Mouse (Mus musculus): ENCODE data around the gene Dhrs13. TPM values are rescaled to one million over a fixed set of nuclear protein-coding genes. Genes with fewer than 3 reads are reported as not detected.
A peak's percentile ranks its signal among the peaks of the same experiment; 100 is the strongest.

Gene Dhrs13
- polyA plus RNA-seq, 1 experiment from 2014 or later: 59.8 TPM

DNA sequence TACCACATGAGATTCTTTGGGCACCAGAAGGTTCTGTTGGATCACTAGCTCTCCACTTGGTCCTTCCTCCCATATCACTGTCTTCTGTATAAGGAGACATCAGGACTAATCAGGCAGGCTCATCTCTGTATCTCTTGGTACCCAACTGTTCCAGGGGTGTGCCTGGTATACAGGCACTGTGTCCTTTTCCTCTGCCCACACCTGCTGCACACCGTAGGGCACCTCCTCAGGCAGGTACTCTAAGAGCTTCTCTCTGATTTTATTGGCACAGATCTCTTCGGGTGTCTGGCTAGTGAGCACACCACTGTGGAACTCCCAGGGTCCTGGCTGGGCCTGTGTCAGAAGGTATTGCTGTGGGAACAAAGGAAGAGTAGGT, 42.2 kb downstream of the Dhrs13 start:
- H3K9ac ChIP-seq: no peak overlapping the region
- peaks cover under 1% of the 10 kb centered on the region for H3K4me1 ChIP-seq (replicated peaks; ENCODE audit: control insufficient read depth, insufficient read depth, low read length)
- no peak overlapping the region for H3K4me3 ChIP-seq (replicated peaks; ENCODE audit: low read length)
- 95% methylated on average over 2 of the region's 2 CpGs for WGBS
- no peaks in the 10 kb centered on the region for H3K27me3 ChIP-seq (ENCODE audit: control insufficient read depth, insufficient read depth, low read length)
- no peak overlapping the region for H3K4me2 ChIP-seq (replicated peaks)
- no peak overlapping the region for H3K27ac ChIP-seq
- H3K36me3 ChIP-seq (replicated peaks; ENCODE audit: control insufficient read depth, insufficient read depth): peaks cover 65% of the 10 kb centered on the region
- DNase-seq (ENCODE audit: low spot score) (no peak), ATAC-seq (ENCODE audit: low FRiP score) (no peak)
- H3K9me3 ChIP-seq (ENCODE audit: control insufficient read depth, low read length): no peaks in the 10 kb centered on the region

DNA sequence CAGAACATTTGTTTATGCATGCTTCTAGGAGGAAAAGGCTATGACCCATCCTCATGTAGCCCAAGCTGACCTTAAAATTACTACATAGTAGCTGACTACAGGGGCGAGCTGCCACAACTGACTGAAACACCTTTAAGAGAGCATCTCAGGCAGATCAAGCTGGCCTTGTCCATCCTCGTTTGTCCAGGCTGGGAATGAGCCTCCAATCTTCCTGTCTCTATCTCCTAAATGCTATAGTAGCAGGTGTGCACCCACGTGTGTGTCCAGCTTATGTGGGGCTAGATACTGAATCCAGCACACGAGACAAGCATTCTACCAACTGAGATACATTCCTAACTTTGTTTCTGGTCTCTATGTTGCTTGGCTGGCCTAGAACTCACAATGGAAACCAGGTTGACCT, 42.6 kb downstream of the Dhrs13 start:
- WGBS: 89% methylated on average over 4 of the region's 4 CpGs
- peaks cover 65% of the 10 kb centered on the region for H3K36me3 ChIP-seq (replicated peaks; ENCODE audit: control insufficient read depth, insufficient read depth)
- ATAC-seq (ENCODE audit: low FRiP score) (no peak), DNase-seq (ENCODE audit: low spot score) (no peak)
- H3K4me2 ChIP-seq (replicated peaks): no peak overlapping the region
- H3K9ac ChIP-seq: no peak overlapping the region
- no peaks in the 10 kb centered on the region for H3K9me3 ChIP-seq (ENCODE audit: control insufficient read depth, low read length)
- no peaks in the 10 kb centered on the region for H3K27me3 ChIP-seq (ENCODE audit: control insufficient read depth, insufficient read depth, low read length)
- H3K27ac ChIP-seq: no peak overlapping the region
- peaks cover 4% of the 10 kb centered on the region for H3K4me1 ChIP-seq (replicated peaks; ENCODE audit: control insufficient read depth, insufficient read depth, low read length)
- no peak overlapping the region for H3K4me3 ChIP-seq (replicated peaks; ENCODE audit: low read length)

DNA sequence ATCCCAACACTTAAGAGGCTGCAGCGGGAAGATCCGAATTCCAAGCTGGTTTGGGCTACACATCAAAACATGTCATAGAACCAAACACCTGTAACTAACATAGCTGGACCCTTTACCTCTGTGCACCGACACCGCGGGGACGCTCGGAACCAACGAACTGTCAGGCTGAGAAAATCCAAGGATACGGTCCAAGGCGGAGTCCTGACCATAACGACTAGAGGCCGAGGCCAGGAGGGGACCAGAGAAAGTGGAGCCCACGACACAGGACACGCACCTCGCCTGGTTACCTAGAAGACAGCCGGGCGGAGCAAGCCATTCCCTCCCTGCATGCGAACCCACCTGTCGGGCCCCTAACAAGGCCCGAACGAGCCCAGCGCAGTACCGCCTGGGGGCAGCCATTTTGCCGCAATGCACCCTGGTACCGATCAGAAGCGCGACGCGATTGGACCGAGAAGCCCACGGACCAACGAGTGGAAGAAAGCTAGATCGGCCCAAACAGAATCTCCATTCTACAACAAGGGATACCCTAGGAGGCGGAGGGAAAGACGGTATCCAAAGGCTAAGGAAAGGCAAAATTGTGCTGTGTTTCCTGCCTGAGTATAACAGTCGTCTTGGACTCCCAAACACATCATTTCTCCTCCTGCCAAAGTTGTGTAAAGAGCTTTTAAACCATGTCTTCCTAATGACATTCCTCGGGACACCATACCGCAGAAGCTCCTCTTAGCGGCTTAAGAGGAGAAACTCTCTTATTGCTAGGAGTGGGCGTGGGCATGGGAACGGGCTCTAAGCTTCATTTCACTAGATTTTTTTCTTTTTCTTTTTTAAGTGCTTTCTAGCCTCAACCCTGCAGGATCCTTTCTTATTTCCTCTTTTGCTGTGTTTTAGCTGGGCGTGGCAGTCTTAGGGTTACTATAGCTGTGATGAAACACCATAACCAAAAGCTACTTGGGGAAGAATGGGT, 48.2 kb downstream of the Dhrs13 start, which contains the start of gene Eral1:
Gene Eral1 (minus strand): TSS at position 423 of the 961 bp plus-strand sequence.
- DNase-seq (ENCODE audit: low spot score): peak; percentile 93
- peaks cover 23% of the 10 kb centered on the region for H3K36me3 ChIP-seq (replicated peaks; ENCODE audit: control insufficient read depth, insufficient read depth)
- H3K4me1 ChIP-seq (replicated peaks; ENCODE audit: control insufficient read depth, insufficient read depth, low read length): peaks cover 4% of the 10 kb centered on the region
- peak; percentile 93 for ATAC-seq (ENCODE audit: low FRiP score)
- H3K27ac ChIP-seq: peak within 1 kb of the TSS; percentile 85
- peak within 1 kb of the TSS; percentile 67 for H3K4me3 ChIP-seq (replicated peaks; ENCODE audit: low read length)
- peak within 1 kb of the TSS; percentile 71 for H3K4me2 ChIP-seq (replicated peaks)
- H3K9ac ChIP-seq: peak within 1 kb of the TSS; percentile 74
- 1% methylated on average over 42 of the region's 42 CpGs for WGBS
- no peaks in the 10 kb centered on the region for H3K9me3 ChIP-seq (ENCODE audit: control insufficient read depth, low read length)
- H3K27me3 ChIP-seq (ENCODE audit: control insufficient read depth, insufficient read depth, low read length): 0 out of 2 replicates have a peak, but pooled peaks cover 3% of the 10 kb centered on the region

DNA sequence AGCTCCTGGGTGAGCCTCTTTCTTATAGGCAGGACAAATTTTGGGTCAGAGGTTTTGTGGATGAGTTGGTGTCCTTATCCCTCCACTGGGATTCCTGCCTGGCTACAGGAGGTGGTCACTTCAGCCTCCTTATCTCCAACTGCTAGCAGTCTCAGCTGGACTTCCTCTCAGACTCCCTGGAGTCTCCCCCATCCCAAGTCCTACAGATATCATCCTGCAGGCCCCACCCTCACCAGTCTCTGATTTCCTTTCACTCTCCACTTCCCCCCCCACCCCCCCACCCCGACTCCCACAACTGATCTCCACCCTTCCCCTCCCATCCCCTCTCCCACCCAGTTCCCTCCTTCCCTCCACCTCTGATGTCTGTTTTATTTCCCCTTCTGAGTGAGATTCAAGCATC, 51.5 kb downstream of the Dhrs13 start:
- ATAC-seq (ENCODE audit: low FRiP score) (no peak), DNase-seq (ENCODE audit: low spot score) (no peak)
- no peak overlapping the region for H3K4me2 ChIP-seq (replicated peaks)
- H3K9me3 ChIP-seq (ENCODE audit: control insufficient read depth, low read length): no peaks in the 10 kb centered on the region
- no peak overlapping the region for H3K27ac ChIP-seq
- 0 out of 2 replicates have a peak, but pooled peaks cover 3% of the 10 kb centered on the region for H3K27me3 ChIP-seq (ENCODE audit: control insufficient read depth, insufficient read depth, low read length)
- WGBS: 60% methylated on average over 1 of the region's 1 CpGs
- H3K9ac ChIP-seq: no peak overlapping the region
- H3K36me3 ChIP-seq (replicated peaks; ENCODE audit: control insufficient read depth, insufficient read depth): no peaks in the 10 kb centered on the region
- peaks cover 4% of the 10 kb centered on the region for H3K4me1 ChIP-seq (replicated peaks; ENCODE audit: control insufficient read depth, insufficient read depth, low read length)
- H3K4me3 ChIP-seq (replicated peaks; ENCODE audit: low read length): no peak overlapping the region

DNA sequence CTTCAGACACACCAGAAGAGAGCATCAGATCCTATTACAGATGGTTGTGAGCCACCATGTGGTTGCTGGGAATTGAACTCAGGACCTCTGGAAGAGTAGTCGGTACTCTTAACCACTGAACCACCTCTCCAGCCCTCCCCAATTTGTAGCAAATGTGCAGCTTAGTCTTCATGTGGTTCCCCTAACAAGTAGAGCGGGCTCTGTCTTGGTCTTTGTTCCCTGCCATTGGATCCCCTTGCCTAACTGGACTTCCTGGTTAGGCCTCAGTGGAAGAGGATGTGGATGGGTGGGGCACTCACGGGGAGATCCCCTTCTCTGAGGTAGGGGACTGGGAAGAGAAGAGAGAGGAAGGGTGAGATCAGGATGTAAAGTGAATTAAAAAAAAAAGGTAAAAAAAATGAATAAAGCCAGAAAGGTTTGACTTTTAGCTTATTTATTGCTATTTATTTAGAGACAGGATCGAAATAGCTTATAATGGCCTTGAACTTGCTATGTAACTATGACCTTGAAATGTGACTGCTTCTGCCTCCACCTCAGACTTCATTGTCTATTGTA, 54.9 kb downstream of the Dhrs13 start:
- H3K4me3 ChIP-seq (replicated peaks; ENCODE audit: low read length): no peak overlapping the region
- WGBS: 78% methylated on average over 4 of the region's 4 CpGs
- H3K4me1 ChIP-seq (replicated peaks; ENCODE audit: control insufficient read depth, insufficient read depth, low read length): no peaks in the 10 kb centered on the region
- no peaks in the 10 kb centered on the region for H3K36me3 ChIP-seq (replicated peaks; ENCODE audit: control insufficient read depth, insufficient read depth)
- ATAC-seq (ENCODE audit: low FRiP score) (no peak), DNase-seq (ENCODE audit: low spot score) (no peak)
- H3K27ac ChIP-seq: no peak overlapping the region
- H3K9ac ChIP-seq: no peak overlapping the region
- no peaks in the 10 kb centered on the region for H3K9me3 ChIP-seq (ENCODE audit: control insufficient read depth, low read length)
- H3K27me3 ChIP-seq (ENCODE audit: control insufficient read depth, insufficient read depth, low read length): 0 out of 2 replicates have a peak, but pooled peaks cover 3% of the 10 kb centered on the region
- H3K4me2 ChIP-seq (replicated peaks): no peak overlapping the region

MicroRNA genes within 50 kb of the gene (microRNA counts, 519-probe panel; counts per million panel counts)
- 4,584 counts per million, percentile 43 among the panel's probes with 10 or more counts for microRNA mmu-miR-144
- microRNA mmu-miR-451: 3,441 counts per million, percentile 19 among the panel's probes with 10 or more counts

Small RNAs within 50 kb of the gene (microRNA-seq; reads per million reads assigned to microRNA genes)
- 63.9 reads per million, percentile 47 among the genes with 10 or more reads in this experiment for gene Mir144
- gene Mir451a: not detected
- not detected for gene Mir451b

Other genes starting within 250 kb of the Dhrs13 start
- gene Gm10277, start 244.5 kb upstream of the Dhrs13 start, polyA plus RNA-seq (2014; fragmentation: Nextera tagmentation; extraction: Ambion mirVana): 0.69 and 1.4 TPM in 2 replicates
- gene Pipox, start 138.2 kb upstream of the Dhrs13 start, polyA plus RNA-seq (2014; fragmentation: Nextera tagmentation; extraction: Ambion mirVana): 2.8 and 6.1 TPM in 2 replicates
- 110 TPM in 2 replicates for gene Sez6, start 101.5 kb upstream of the Dhrs13 start, polyA plus RNA-seq (2014; fragmentation: Nextera tagmentation; extraction: Ambion mirVana)
- gene Phf12, start 49.5 kb upstream of the Dhrs13 start, polyA plus RNA-seq (2014; fragmentation: Nextera tagmentation; extraction: Ambion mirVana): 14.2 and 15.4 TPM in 2 replicates
- 92.4 and 98.4 TPM in 2 replicates for gene Flot2, start 5.7 kb downstream of the Dhrs13 start, polyA plus RNA-seq (2014; fragmentation: Nextera tagmentation; extraction: Ambion mirVana)
- 30.3 and 32.6 TPM in 2 replicates for gene Eral1, start 48.1 kb downstream of the Dhrs13 start, polyA plus RNA-seq (2014; fragmentation: Nextera tagmentation; extraction: Ambion mirVana)
- gene Fam222b, start 62.4 kb downstream of the Dhrs13 start, polyA plus RNA-seq (2014; fragmentation: Nextera tagmentation; extraction: Ambion mirVana): 28.7 and 31.0 TPM in 2 replicates
- 57.2 and 63.5 TPM in 2 replicates for gene Traf4, start 133.3 kb downstream of the Dhrs13 start, polyA plus RNA-seq (2014; fragmentation: Nextera tagmentation; extraction: Ambion mirVana)
- 4.6 and 6.0 TPM in 2 replicates for gene Nek8, start 144.4 kb downstream of the Dhrs13 start, polyA plus RNA-seq (2014; fragmentation: Nextera tagmentation; extraction: Ambion mirVana)
- gene Tlcd1, start 144.4 kb downstream of the Dhrs13 start, polyA plus RNA-seq (2014; fragmentation: Nextera tagmentation; extraction: Ambion mirVana): 13.4 and 16.6 TPM in 2 replicates
- 880 and 1,029 TPM in 2 replicates for gene Rpl23a, start 151.3 kb downstream of the Dhrs13 start, polyA plus RNA-seq (2014; fragmentation: Nextera tagmentation; extraction: Ambion mirVana)
- gene Rab34, start 156.2 kb downstream of the Dhrs13 start, polyA plus RNA-seq (2014; fragmentation: Nextera tagmentation; extraction: Ambion mirVana): 46.4 and 53.2 TPM in 2 replicates
- gene Proca1, start 161.1 kb downstream of the Dhrs13 start, polyA plus RNA-seq (2014; fragmentation: Nextera tagmentation; extraction: Ambion mirVana): 1.4 and 2.9 TPM in 2 replicates
- gene Sdf2, start 213.5 kb downstream of the Dhrs13 start, polyA plus RNA-seq (2014; fragmentation: Nextera tagmentation; extraction: Ambion mirVana): 94.5 and 103 TPM in 2 replicates
- 24.4 and 25.3 TPM in 2 replicates for gene Supt6, start 213.7 kb downstream of the Dhrs13 start, polyA plus RNA-seq (2014; fragmentation: Nextera tagmentation; extraction: Ambion mirVana)
- gene 2610507B11Rik, start 229.5 kb downstream of the Dhrs13 start, polyA plus RNA-seq (2014; fragmentation: Nextera tagmentation; extraction: Ambion mirVana): 64.2 and 67.2 TPM in 2 replicates